Mouse (Mus musculus) ES-Bruce4 (cell line): ENCODE results near the gene Tpcn1. TPM values are rescaled to one million over a fixed set of nuclear protein-coding genes. Genes with fewer than 3 reads are reported as not detected.

Source experiments
- H3K27ac ChIP-seq: 2 replicates; pipeline ENCODE4 v1.5.1; 2012; ENCODE audit warnings: low read length, inconsistent platforms; ENCODE audit not compliant: insufficient read depth
- H3K27me3 ChIP-seq: 2 replicates; pipeline ENCODE4 v1.6.1; 2012; ENCODE audit warnings: mild to moderate bottlenecking, low read length, inconsistent platforms; ENCODE audit not compliant: control insufficient read depth, poor library complexity, insufficient read depth, severe bottlenecking
- H3K36me3 ChIP-seq: 2 replicates; pipeline ENCODE4 v1.6.1; 2012; ENCODE audit warnings: inconsistent platforms, mild to moderate bottlenecking, low read length, moderate library complexity; ENCODE audit not compliant: control insufficient read depth, poor library complexity, insufficient read depth, severe bottlenecking
- H3K4me1 ChIP-seq: one replicate; pipeline ENCODE4 v1.8.1; 2011; ENCODE audit warnings: low read length; ENCODE audit not compliant: control insufficient read depth, insufficient read depth
- H3K4me3 ChIP-seq: 2 replicates; pipeline ENCODE4 v1.5.1; 2011; ENCODE audit warnings: low read depth, mild to moderate bottlenecking, low read length
- H3K9ac ChIP-seq: 2 replicates; pipeline ENCODE4 v1.6.1; 2012; ENCODE audit warnings: low read depth, mild to moderate bottlenecking, inconsistent platforms; ENCODE audit not compliant: poor library complexity, severe bottlenecking
- H3K9me3 ChIP-seq: replicated peaks from 2 replicates; pipeline ENCODE4 v1.6.1; 2012; ENCODE audit warnings: mild to moderate bottlenecking, low read length, inconsistent platforms; ENCODE audit not compliant: control insufficient read depth, poor library complexity, insufficient read depth, severe bottlenecking
- CTCF ChIP-seq: IDR thresholded peaks from one replicate; pipeline ENCODE4 v1.8.1; 2011; ENCODE audit warnings: low read depth, low read length
- EP300 ChIP-seq: IDR thresholded peaks from 2 replicates; pipeline ENCODE4 v1.6.1; 2011; ENCODE audit warnings: low read depth, low read length; ENCODE audit not compliant: insufficient read depth
- POLR2A ChIP-seq: IDR thresholded peaks from one replicate; pipeline ENCODE4 v1.8.1; 2011; ENCODE audit warnings: low read length; ENCODE audit not compliant: insufficient read depth
- polyA plus RNA-seq: library from polyadenylated mRNA; stranded (reverse); fragments of >200 nt; gene quantifications from 2 replicates; pipeline ENCODE4 v1.2.4, GENCODE M21; 2011; ENCODE audit warnings: low read depth; ENCODE audit not compliant: missing spikeins, insufficient read depth, insufficient read length

Tpcn1 gene
- polyA plus RNA-seq, 1 experiment, result 13.2 TPM

GRCm38 (mm10) chr5:120571056-120571740 is 17.3 kb downstream of the Tpcn1 start:
- Histone ChIP-seq H3K4me3 (no peak overlapping the region), H3K27me3 (no peaks in the 10 kb centered on the region), H3K36me3 (no peaks in the 10 kb centered on the region), H3K27ac (no peak overlapping the region), H3K9ac (no peak overlapping the region), H3K9me3 (no peaks in the 10 kb centered on the region), H3K4me1 (no peaks in the 10 kb centered on the region)
- TF ChIP-seq EP300, result no peak
- no peak for TF ChIP-seq POLR2A
- TF ChIP-seq CTCF, result no peak

GRCm38 (mm10) chr5:120570289-120570897 is 18.1 kb downstream of the Tpcn1 start:
- no peak overlapping the region for H3K9ac ChIP-seq
- H3K4me1 ChIP-seq, result no peaks in the 10 kb centered on the region
- TF ChIP-seq POLR2A (no peak), CTCF (no peak), EP300 (no peak)
- no peaks in the 10 kb centered on the region for H3K36me3 ChIP-seq
- H3K27ac ChIP-seq, result no peak overlapping the region
- no peaks in the 10 kb centered on the region for H3K27me3 ChIP-seq
- no peaks in the 10 kb centered on the region for H3K9me3 ChIP-seq
- H3K4me3 ChIP-seq, result no peak overlapping the region

DNA sequence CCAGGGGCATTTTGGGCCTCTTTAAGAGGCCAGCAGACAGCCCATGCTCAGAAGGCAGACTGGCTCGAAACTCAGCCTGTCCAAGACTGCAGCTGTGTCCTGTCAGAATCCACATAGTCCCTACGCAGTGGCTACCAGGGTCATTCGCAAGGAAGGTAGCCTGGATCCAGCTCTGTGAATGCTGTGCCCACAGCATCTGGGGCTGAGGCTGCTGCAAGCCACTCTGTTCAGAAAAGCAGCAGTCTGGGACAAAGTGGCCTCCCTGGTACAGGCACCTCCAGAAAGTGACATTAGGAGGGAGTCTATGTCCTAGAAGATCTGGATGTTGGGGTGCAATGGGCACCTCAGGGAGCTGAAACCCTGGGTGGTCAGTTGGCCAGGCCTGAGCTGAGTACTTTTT is 18.7 kb downstream of the Tpcn1 start:
- Histone ChIP-seq H3K36me3 (no peaks in the 10 kb centered on the region), H3K27ac (no peak overlapping the region), H3K9ac (no peak overlapping the region), H3K9me3 (no peaks in the 10 kb centered on the region), H3K4me3 (no peak overlapping the region), H3K4me1 (no peaks in the 10 kb centered on the region), H3K27me3 (no peaks in the 10 kb centered on the region)
- TF ChIP-seq CTCF (no peak), EP300 (no peak), POLR2A (no peak)

DNA sequence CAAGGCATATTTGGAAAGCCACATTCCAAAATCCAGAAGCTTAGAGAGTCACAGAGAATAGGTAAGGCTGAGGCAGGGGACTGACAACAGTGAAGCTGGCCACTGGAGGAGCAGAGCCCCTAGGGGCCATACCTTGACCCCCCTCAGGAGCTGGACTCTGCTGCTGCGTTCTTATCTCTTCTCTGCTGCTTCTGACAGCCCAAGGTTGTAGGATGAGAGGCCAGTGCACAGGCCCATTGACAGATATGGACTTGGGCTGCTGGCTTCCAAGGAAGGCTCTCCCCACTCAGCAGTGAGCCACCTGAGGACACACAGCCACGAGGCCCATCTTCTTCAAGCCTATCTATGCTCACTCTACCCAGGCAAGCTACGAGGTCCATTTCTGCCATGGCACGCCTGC is 19.5 kb downstream of the Tpcn1 start:
- H3K36me3 ChIP-seq, result no peaks in the 10 kb centered on the region
- H3K27ac ChIP-seq, result no peak overlapping the region
- H3K27me3 ChIP-seq, result no peaks in the 10 kb centered on the region
- no peak overlapping the region for H3K4me3 ChIP-seq
- TF ChIP-seq CTCF (no peak), EP300 (no peak), POLR2A (no peak)
- no peaks in the 10 kb centered on the region for H3K4me1 ChIP-seq
- H3K9me3 ChIP-seq, result no peaks in the 10 kb centered on the region
- H3K9ac ChIP-seq, result no peak overlapping the region

DNA sequence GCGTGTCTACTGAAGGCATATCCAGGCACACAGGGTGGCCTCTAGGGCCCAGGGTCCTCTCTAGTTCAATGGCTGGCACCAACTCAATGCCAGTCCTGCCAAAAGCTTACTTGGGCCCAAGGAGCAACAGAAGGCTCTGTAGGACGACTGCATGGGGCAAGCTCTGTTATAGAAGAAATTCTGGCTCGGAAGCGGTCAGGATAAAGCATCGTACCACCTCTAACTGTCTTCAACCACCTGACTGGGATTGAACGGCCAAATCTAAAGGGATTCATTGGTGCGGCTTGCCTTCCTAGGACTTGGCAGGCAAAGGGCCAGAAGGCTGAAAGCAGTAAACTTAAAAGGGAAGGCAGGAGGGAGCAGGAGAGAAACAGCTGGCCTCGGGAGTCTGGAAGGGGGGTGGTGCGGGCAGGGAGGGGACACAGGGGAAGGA is 20.1 kb downstream of the Tpcn1 start:
- H3K9ac ChIP-seq, result no peak overlapping the region
- TF ChIP-seq POLR2A (no peak), CTCF (no peak), EP300 (no peak)
- H3K9me3 ChIP-seq, result no peaks in the 10 kb centered on the region
- no peak overlapping the region for H3K27ac ChIP-seq
- H3K27me3 ChIP-seq, result no peaks in the 10 kb centered on the region
- H3K4me1 ChIP-seq, result no peaks in the 10 kb centered on the region
- no peak overlapping the region for H3K4me3 ChIP-seq
- H3K36me3 ChIP-seq, result no peaks in the 10 kb centered on the region

GRCm38 (mm10) chr5:120567761-120568211 is 20.7 kb downstream of the Tpcn1 start:
- H3K9ac ChIP-seq, result no peak overlapping the region
- no peaks in the 10 kb centered on the region for H3K9me3 ChIP-seq
- H3K4me3 ChIP-seq, result peak overlapping the region; percentile 24; the same call in 1 of the 2 replicates

More at GRCm38 (mm10) chr5:120567761-120568211, 20.7 kb downstream of the Tpcn1 start:
- Histone ChIP-seq H3K4me1 (no peaks in the 10 kb centered on the region), H3K36me3 (no peaks in the 10 kb centered on the region), H3K27ac (no peak overlapping the region), H3K27me3 (no peaks in the 10 kb centered on the region)
- TF ChIP-seq CTCF, result no peak
- no peak for TF ChIP-seq EP300
- no peak for TF ChIP-seq POLR2A
